Mouse (Mus musculus): ENCODE data around the gene Gm11985.

Gm11985 gene

DNA sequence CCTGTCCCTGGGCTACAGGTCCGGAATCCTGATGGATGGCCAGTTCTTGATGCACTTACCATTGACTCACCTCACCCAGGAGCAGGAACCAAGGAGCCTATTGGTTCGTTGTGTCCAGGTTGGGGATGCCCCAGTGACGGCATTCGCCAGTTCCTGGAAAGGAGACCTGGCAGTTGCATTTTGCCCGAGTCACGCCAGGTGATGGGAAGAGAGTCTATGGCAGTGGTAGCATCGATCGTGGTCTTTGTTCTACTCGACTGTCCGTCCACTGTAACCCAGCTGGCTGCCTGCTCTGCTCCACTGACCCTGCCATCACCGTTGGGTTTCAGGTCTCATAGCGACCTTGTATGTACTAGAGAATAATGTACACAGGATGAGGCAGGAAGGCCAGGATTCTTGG lies 36.0 kb downstream of the Gm11985 start:
- DNase-seq: no peak

DNA sequence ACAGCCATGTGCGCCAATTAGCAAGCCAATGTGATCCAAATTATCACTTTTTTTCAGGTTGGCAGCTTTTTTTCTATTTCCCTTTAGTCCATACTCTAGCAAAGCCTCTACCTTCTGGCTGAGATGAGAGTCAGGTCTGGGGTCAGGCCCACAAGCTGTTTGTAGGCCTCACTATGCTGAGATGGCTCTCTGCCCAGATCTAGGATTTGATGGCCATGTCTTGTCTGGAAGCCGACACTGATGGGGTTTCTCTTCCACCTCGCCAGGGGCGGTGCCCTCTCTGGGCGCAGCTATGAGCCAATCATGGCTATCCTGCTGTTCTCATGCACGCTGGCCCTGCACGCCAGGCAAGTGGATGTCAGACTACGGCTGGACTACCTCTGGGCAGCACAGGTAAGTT lies 37.9 kb downstream of the Gm11985 start:
- no peak for DNase-seq

DNA sequence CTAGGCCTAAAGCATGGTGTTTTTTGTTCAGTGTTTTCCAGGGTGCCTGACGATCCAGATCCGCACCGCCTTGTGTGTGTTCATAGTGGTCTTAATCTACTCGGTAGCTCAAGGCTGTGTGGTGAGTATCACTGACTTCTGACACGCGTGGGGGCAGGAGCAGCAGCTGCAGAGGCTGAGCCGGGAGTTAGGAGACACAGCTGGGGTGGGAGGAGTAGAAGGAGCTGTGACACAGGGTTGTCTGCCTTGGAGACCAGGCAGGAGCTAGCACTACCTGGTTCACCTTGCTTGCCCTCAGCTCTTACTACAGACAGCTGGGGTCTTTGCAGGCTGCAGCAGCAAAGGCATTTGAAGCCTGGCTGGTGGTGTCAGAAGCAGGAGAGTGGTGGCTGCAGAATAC lies 38.9 kb downstream of the Gm11985 start:
- DNase-seq: no peak

DNA sequence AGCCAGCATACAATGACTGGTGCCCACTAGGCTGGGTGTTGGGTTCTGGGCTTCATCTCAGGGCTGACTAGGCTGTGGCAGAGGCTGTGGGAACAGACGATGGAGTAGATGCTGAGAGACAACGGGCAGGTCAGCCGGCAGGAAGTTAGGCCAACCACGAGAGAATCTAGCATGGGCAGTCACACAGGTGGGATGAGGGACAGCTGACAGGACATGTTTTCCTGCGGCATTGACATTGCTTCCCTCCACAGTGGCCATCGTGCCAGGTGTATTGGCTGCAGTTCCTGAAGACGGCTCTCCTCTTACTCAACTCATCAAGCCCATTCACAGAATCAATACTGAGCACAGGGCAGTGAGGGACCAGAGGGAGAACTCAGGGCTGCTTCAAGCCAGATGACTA lies 40.4 kb downstream of the Gm11985 start:
- no peak for DNase-seq

DNA sequence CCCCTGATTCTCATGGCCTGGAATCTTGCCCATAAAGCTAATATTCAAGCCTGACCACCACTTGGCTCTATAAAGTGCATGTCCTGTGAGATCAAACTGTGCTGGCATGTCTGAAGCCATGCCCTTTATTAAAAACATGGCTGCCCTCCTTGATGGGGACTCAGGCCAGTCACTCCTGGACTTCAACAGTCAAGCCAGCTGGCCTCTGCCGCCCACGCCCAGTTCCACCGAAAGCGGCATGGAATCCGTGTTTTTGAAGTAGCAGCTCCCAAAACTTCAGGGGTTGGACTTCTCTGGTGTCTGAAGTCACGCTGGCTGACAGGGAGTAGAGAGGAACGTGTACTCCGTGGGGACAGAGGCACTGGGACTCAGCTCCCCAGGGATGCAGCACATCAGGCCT lies 40.8 kb downstream of the Gm11985 start:
- no peak for DNase-seq

DNA sequence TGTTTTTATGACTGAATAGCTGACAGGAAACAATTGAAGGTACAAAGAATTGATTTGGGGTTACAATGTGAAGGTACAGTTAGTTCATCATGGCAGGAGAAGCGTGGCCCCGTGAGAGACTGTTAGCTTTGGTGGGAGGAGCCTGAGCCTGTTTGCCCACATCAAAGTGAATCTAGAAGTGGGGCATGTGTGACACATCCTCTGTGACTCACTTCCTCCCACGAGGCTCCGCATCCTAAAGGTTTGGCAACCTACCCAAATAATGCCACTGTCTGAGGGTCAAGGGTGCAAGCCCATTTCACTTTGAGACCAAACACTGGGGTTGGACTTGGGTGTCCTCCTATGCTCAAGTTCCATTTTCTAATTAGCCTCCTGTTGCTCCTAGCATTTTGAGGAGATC lies 43.1 kb downstream of the Gm11985 start:
- DNase-seq: no peak

DNA sequence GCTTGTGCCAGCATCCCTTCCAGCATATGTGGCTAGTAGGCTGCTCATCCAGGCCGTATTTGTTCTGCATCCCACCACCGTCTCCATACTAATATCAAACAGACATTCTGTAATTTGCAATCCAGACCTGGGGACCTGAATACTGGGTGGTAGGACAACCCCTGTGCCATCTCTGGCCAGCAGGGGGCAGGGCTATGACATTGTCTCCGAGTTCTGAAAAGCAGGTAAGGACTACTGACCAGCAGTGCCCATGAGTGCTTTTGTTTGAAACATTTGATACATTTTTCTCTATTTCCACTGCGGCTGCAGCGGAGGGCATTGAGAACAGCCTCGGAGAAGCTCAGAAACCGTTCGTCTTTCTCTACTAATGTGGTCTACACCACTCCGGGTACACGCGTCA lies 44.0 kb downstream of the Gm11985 start:
- no peak for DNase-seq

DNA sequence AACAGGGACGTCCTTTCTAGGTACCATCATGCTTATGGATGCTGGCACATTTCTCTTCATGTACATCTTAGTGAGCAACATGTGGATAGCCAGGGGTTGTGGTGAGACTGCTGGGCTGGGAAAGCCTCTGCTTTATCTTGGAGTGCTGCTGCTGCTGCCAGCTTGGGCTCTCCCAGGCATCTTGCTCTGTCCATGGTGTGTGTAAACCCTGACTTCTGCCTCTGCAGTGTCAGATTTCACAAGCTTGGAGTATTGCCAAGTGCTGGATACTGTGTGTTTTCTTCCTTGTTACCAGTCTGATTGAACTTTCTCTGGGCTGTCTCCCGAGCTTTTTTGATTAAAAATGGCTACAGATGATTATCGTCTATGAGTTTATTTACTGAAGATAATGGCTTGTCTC lies 45.6 kb downstream of the Gm11985 start:
- DNase-seq: no peak

DNA sequence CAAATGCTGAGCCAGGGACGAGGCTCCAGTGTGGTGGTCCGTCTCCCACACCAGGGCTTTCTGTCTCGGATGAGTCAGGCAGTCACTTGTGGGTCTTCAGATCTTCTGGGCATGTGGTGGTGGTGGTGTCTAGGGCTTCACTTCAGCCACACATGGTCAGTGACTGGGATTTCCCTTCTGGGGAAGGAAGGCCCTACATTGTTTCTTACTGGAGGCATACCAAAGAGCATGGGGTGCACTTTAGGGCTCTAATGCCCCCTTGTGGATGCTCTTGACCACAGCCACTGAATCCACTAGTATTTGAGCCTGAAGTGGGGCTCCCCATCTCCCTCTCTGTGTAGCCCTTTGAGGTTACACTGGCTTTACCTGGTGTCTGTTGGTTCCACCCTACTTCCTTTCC lies 47.9 kb downstream of the Gm11985 start:
- DNase-seq: no peak

DNA sequence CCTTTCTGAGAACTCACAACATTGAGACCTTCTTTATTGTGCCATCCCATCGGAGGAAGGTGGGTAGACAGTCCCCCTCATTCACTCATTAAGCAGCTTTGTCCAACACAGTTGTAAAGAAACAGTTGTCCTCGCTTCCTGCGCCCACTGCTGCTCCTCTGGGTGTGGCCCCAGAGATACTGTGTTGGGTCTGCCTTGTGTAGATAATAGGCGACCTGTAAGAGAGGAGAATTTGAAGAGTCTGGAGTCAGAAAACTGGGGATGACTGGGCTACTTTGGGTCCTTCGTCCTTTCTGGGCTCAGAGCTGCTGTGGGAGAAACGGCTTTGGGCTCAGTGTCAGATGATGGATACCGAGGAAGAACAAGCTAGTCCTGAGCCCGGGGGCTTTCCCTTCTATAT lies 50.0 kb downstream of the Gm11985 start:
- DNase-seq: no peak

DNA sequence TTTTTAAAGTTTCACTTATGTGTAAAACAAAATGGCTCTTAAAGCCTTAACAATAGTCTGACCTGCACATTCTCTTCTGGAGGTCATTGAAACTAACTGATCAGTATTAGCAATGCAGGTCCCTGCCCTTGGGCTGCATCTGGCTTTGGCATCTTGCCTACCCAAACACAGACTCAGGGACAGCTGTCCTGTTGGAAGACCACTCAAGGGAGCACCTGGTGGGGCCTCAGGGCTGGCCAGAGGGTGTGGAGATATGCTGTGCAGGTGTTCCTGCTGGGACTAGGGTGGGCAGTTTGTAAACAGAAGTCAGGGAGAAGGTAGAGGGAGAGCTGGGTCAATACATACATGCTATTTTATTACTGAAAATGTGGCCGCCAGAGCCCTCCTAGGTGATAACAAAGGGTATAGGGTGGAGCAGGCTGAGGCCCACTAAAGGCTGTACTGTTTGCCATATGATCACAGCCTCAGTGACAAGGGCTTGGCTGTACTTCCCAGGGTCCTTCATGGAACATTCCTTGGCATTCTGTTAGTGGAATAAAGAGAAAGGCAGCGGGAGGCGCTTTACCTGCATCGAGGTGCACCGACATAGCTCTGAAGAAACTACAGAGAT lies 52.0 kb downstream of the Gm11985 start:
- DNase-seq: no peak

DNA sequence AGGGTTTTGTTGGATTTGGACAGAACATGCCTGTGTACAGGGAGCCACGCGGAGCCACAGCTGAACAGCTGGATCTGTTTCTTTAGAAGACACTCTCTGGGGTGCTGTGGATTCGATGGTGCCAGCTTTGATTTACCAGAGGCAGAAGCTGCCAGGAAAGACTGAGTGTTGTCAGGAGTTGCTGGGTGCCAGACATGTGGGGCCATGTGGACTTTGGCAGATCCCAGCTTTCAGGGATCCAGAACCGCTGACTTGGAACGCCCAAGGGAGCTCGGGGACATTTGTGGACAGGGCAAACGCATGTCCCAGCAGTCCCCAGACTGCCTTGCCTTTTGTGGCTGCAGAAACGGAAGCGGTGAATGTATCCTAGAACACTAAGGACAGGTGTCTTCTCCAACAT lies 52.6 kb downstream of the Gm11985 start:
- DNase-seq: no peak

DNA sequence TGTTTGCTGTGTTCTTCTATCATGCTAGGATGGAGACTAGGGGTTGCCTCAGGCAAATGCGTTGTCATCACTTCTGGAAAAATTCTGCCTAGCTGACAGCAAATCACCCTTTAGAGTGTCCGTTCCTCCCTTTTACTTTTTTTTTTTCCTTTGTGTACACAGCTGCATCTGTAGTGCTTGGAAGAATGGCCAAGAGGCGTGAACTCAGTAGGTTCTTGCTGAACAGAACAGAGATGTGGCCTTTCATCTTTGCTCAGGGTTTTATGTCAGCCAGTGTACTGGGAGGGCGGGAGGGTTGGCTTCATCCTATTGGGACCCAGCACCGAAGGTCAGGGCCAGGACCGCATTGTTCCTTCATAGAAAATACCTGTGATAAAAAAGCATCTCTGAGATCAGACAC lies 53.1 kb downstream of the Gm11985 start:
- no peak for DNase-seq

DNA sequence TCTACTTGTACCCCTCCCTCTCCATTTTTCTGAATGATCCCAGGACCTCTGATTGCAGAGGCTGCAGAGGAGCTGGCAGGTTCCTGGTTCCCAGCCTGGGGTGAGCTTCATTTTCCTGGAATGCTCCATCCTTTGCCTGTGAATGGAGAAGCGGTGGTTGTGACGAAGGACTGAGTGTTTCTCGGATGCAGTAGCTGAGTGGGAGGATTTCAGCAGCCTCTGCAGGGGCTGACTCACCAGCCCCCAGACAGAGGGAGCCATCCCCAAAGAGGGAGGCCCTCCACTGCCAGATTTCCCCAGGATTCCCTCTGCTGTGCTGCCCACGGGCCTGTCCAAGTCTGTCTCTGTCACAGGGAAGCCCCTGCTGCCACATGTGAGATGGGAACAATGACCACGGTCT lies 54.0 kb downstream of the Gm11985 start:
- peak; percentile 75 for DNase-seq

DNA sequence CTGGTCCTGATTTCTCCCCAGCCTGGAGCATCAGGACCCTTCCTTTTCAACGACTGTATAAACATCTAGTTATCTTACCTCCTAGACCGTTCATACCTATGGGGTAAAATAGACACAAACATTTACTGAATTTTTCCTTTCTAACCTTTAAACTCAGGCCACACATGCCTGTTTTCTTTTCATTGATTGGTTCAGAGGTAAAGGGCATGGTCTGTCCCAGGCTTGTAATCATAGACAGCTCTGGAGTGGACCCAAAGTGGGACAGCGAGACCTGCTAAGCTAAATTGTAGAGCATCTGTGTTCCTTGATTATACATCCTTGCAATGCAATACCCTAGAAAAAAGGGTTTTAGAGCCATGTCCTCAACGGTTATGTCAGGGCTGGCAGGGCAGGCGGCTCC lies 54.6 kb downstream of the Gm11985 start:
- DNase-seq: no peak

All from layer of hippocampus, adult 9-11 months (tissue).